Mouse (Mus musculus): ENCODE results near the gene Panx3. TPM values are rescaled to one million over a fixed set of nuclear protein-coding genes. Genes with fewer than 3 reads are reported as not detected.
A peak's percentile ranks its signal among the peaks of the same experiment; 100 is the strongest.

The Panx3 gene
- polyA plus RNA-seq (2015; fragmentation: Nextera tagmentation; extraction: Ambion mirVana), result not detected in 2 replicates

DNA sequence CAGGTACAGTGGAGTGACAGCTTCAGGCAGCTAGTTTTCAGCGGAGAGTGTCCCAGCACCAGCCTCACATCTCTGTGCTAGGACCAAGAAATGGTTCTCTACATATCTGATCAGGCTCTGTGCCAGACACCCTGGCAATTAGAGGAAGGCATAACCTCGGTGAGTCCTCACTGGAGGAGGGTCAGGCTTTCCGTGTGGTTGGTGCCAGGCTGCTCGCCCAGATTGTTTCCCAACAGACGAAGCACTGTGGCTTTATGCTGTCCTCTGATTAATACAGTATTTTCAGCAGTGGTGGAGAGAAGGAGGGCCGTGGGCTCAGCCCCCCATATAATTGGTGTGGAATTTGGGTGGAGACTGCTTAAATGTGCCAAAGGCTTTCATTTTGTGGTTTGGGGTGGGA lies at the start of gene Panx3:
Panx3 (minus strand) TSS at position 121 of the 400 bp plus-strand sequence.
- H3K4me1 ChIP-seq, result no peaks in the 10 kb centered on the region
- no peak within 1 kb of the TSS for H3K4me2 ChIP-seq
- H3K27ac ChIP-seq, result no peak within 1 kb of the TSS
- no peaks in the 10 kb centered on the region for H3K36me3 ChIP-seq (replicated peaks)
- no peak within 1 kb of the TSS for H3K4me3 ChIP-seq
- 71% methylated on average over 6 of the region's 6 CpGs for WGBS
- no peaks in the 10 kb centered on the region for H3K27me3 ChIP-seq (replicated peaks)
- no peak within 1 kb of the TSS for H3K9ac ChIP-seq
- no peaks in the 10 kb centered on the region for H3K9me3 ChIP-seq
- no peak for ATAC-seq (replicated peaks)

DNA sequence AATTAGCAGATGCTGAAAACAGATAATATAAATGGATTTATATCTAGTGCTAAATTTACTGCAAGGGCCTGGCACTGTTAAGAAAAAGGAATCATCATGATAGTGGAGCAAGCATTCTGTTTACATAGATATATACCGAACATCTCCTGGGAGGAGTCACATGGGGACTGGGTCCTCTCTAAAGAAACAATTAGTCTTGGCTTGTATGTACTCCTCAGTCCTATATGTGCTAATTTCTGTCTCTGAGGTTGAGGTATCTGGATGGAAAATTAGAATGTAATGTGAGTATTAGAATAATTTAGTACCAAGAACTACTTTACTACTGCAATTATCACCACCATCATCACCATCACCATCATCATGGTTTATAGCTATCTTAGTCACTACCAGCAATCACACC lies 47.1 kb upstream of the Panx3 start, which contains the start of gene Olfr160:
Olfr160 (minus strand) TSS at position 101 of the 400 bp plus-strand sequence.
- Histone ChIP-seq H3K4me3 (no peak within 1 kb of the TSS), H3K4me1 (no peaks in the 10 kb centered on the region), H3K4me2 (no peak within 1 kb of the TSS), H3K36me3 (replicated peaks) (no peaks in the 10 kb centered on the region), H3K9ac (no peak within 1 kb of the TSS), H3K27ac (no peak within 1 kb of the TSS), H3K27me3 (replicated peaks) (no peaks in the 10 kb centered on the region), H3K9me3 (no peaks in the 10 kb centered on the region)
- WGBS, result 100% methylated on average over 1 of the region's 1 CpGs
- no peak for ATAC-seq (replicated peaks)

DNA sequence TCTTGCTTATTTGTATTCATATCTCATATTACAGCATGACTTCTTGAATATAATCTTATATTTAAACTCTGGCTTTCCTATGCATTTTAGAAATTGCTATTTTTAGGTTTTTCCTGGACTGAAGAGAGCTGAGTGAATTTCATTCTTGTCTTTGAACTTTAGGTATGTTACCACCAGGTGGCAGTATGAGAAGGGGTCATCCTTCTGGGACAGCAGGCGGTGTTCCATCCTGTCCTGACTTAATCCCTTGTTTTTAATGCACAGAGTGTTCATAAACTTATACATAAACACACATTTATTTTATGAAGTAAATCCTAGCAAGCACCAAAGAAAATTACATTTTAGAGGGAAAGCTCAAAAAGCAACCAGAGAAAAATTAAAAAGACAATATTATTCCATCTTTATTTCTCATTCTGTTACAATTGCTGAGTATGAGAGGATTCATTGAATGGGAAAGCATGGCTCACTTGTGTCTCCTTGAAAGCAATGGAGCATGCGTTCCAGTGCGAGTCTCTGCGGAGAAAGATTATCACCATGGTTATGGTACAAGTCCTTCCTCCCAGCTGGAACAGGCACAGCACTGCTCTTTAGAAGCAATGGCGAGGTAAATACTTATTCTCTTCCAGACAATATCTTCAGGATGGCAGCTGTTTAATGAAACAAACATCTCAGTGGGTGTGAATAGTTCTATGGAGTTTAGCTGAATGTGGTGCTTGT lies 21.1 kb upstream of the Panx3 start:
- Histone ChIP-seq H3K9ac (no peak overlapping the region), H3K36me3 (replicated peaks) (no peaks in the 10 kb centered on the region), H3K4me2 (no peak overlapping the region), H3K27me3 (replicated peaks) (no peaks in the 10 kb centered on the region), H3K27ac (no peak overlapping the region), H3K4me1 (peaks cover 6% of the 10 kb centered on the region), H3K9me3 (no peaks in the 10 kb centered on the region), H3K4me3 (no peak overlapping the region)
- ATAC-seq (replicated peaks), result peak; percentile 59
- WGBS, result 18% methylated on average over 5 of the region's 5 CpGs

DNA sequence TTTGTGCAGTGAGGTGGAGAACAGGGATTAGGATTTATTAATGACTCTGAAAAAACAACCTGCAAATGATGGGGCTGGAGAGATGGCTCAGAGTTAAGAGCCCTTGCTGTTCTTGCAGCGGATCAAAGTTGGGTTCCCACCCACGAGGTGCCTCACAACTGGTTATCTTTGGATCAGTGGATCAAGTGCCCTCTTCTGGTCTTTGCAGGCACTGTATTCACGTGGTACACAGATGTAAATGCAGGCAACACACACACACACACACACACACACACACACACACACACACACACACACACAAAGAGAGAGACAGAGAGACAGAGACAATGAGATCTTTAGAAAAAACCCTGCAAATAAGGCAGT lies 18.9 kb upstream of the Panx3 start:
- WGBS, result 38% methylated on average over 3 of the region's 3 CpGs
- H3K4me1 ChIP-seq, result peaks cover 6% of the 10 kb centered on the region
- no peak overlapping the region for H3K9ac ChIP-seq
- ATAC-seq (replicated peaks), result peak; percentile 78
- H3K9me3 ChIP-seq, result no peaks in the 10 kb centered on the region
- H3K4me3 ChIP-seq, result no peak overlapping the region
- no peaks in the 10 kb centered on the region for H3K36me3 ChIP-seq (replicated peaks)
- peak overlapping the region; percentile 51; the same call in 1 of the 2 replicates for H3K27ac ChIP-seq
- H3K4me2 ChIP-seq, result no peak overlapping the region
- no peaks in the 10 kb centered on the region for H3K27me3 ChIP-seq (replicated peaks)

DNA sequence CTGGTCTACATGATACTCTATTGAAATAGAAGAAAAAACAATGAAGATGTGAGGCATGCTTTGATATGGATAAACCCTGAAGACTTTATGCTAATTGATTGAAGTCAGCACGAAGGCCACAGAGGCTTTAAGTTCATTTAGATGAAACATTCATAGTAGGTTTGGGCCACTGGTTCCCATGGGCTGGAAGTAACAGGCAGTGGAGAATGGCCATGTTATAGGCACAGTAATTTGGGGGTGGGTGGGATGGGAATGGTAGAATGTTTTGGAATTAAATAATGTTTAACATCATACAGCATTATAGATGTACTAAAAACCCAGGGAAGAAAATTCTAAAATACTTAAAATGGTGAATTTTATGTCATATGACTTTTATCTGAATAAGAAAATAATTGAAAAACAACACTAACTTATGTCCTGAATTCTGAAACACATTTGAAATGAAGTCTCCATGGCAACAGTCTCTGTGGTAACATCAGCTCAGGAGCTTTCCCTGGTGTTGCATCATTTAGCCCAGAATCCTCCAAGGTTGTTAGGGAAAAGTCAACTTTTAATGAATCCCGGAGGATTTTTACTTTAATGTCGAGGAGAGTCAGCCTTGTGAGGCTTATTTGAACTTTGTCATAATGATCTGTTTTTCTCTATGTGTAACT lies 18.4 kb upstream of the Panx3 start:
- Histone ChIP-seq H3K27ac (peak overlapping the region; percentile 51), H3K9me3 (no peaks in the 10 kb centered on the region), H3K36me3 (replicated peaks) (no peaks in the 10 kb centered on the region), H3K4me2 (no peak overlapping the region), H3K4me3 (no peak overlapping the region), H3K9ac (no peak overlapping the region), H3K27me3 (replicated peaks) (no peaks in the 10 kb centered on the region), H3K4me1 (peaks cover 6% of the 10 kb centered on the region)
- peak; percentile 91 for ATAC-seq (replicated peaks)
- WGBS, result 47% methylated on average over 3 of the region's 3 CpGs

DNA sequence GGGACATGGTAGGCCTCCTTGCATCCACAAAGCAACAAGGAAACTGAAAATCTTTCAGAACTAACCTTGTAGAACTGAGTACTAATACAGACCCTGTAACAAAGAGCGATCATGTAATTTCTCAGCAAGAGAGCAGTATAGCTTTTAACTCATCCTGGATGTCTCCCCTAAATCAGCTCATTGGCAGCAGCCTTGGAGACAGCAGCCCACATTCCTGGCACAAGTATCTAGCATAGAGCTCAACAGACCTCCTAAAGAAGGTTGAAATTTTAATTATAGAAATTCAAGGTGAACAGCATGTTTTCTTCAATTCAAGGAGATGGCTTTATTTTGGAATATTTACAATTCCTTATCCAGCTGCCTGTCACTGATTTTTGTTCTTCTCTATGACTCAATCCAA lies 12.1 kb upstream of the Panx3 start:
- H3K9me3 ChIP-seq, result no peaks in the 10 kb centered on the region
- 90% methylated on average over 1 of the region's 1 CpGs for WGBS

DNA sequence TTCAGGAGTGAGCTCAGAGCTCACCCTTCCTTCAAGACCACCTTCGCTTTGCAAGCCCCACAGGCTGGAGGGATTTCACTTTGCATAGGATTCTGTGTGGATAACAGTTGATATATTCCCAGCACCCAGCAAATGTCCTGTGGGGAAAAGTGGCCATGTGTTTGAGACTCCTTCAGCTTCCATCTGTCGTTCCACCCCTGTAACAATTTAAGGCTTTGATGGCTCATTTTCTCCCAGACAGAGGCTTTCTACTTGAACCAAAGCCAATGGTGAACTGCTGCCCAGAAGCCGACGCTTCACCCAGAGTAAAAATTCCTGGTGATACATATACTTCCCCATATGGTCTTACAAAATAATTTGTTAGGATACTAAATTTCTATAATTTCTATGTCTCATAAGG lies 6.3 kb upstream of the Panx3 start:
- no peak overlapping the region for H3K9ac ChIP-seq
- WGBS, result 75% methylated on average over 4 of the region's 4 CpGs
- no peaks in the 10 kb centered on the region for H3K27me3 ChIP-seq (replicated peaks)
- H3K9me3 ChIP-seq, result no peaks in the 10 kb centered on the region
- H3K27ac ChIP-seq, result no peak overlapping the region
- H3K36me3 ChIP-seq (replicated peaks), result no peaks in the 10 kb centered on the region
- H3K4me2 ChIP-seq, result no peak overlapping the region
- ATAC-seq (replicated peaks), result no peak
- no peak overlapping the region for H3K4me3 ChIP-seq
- H3K4me1 ChIP-seq, result no peaks in the 10 kb centered on the region

More for the DNA sequence above, 12.1 kb upstream of the Panx3 start:
- H3K4me3 ChIP-seq, result no peak overlapping the region
- H3K27me3 ChIP-seq (replicated peaks), result no peaks in the 10 kb centered on the region
- H3K9ac ChIP-seq, result no peak overlapping the region
- ATAC-seq (replicated peaks), result no peak
- no peak overlapping the region for H3K27ac ChIP-seq
- no peaks in the 10 kb centered on the region for H3K36me3 ChIP-seq (replicated peaks)
- no peaks in the 10 kb centered on the region for H3K4me1 ChIP-seq
- H3K4me2 ChIP-seq, result no peak overlapping the region

DNA sequence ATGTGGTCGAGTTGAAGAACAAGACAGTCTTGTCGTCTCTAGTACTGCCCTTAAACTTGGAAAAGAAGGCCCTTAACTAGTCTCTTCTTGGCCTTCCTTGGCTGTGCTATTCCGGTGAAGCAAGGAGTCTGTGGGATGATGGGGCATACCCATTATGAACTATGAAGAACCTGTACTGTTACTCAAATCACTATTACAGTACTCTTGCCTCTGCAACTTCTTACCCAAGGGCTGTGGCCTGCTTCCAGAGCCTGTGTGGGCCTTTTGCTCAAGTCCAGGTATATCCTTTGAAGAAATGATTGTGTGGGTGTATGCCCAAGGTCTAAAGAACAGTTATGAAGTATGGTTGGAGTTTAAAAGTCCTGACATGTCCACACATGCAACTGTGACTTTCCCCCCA lies 1.2 kb upstream of the Panx3 start:
- no peak overlapping the region for H3K4me3 ChIP-seq
- H3K27ac ChIP-seq, result no peak overlapping the region
- no peak for ATAC-seq (replicated peaks)
- H3K36me3 ChIP-seq (replicated peaks), result no peaks in the 10 kb centered on the region
- H3K4me2 ChIP-seq, result no peak overlapping the region
- H3K27me3 ChIP-seq (replicated peaks), result no peaks in the 10 kb centered on the region
- 95% methylated on average over 3 of the region's 3 CpGs for WGBS
- H3K9ac ChIP-seq, result no peak overlapping the region
- no peaks in the 10 kb centered on the region for H3K9me3 ChIP-seq
- H3K4me1 ChIP-seq, result no peaks in the 10 kb centered on the region

DNA sequence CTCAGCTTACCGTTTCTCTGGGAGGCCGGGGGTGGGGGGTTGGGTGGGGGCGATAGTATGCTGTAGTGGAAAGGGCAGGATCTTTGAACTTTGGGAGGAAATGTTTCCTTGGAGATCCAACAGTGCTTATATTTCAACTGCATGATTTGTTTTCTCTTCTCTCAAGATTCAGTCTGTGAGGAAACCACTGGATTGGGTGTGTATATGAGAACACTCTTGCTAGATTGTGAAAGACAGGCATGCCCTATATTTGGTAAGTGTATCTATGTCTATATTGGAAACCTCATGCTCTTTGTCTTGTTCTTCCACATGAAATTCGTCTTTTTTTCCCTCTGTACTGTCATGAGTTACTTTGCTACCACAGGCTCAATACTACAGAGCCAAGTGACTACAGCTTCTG lies 643 bp upstream of the Panx3 start:
- no peaks in the 10 kb centered on the region for H3K9me3 ChIP-seq
- no peak overlapping the region for H3K4me2 ChIP-seq
- H3K4me3 ChIP-seq, result no peak overlapping the region
- 77% methylated on average over 4 of the region's 4 CpGs for WGBS
- no peaks in the 10 kb centered on the region for H3K4me1 ChIP-seq
- no peaks in the 10 kb centered on the region for H3K27me3 ChIP-seq (replicated peaks)
- no peak overlapping the region for H3K27ac ChIP-seq
- no peak overlapping the region for H3K9ac ChIP-seq
- no peak for ATAC-seq (replicated peaks)
- no peaks in the 10 kb centered on the region for H3K36me3 ChIP-seq (replicated peaks)

DNA sequence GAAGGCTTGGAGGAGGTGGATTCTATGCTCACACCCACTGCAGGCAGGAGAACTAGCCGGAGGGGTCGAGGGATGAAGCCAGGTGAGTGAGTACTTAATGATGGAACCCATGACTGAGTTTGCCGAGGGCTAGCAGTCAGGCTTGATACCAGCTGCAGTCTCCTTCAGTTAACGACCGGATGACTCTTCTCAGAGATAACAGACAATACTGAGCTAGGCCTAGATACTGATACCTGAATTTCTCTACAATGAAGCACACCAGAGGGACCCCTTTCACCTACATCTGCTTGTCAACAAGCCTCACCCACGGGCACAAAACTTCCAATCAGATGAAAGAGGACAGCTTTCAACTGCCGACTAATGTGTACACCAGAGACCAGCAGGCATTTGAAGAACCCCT lies 3.0 kb downstream of the Panx3 start:
- Histone ChIP-seq H3K9me3 (no peaks in the 10 kb centered on the region), H3K4me2 (no peak overlapping the region), H3K36me3 (replicated peaks) (no peaks in the 10 kb centered on the region), H3K4me3 (no peak overlapping the region), H3K27ac (no peak overlapping the region), H3K9ac (no peak overlapping the region), H3K27me3 (replicated peaks) (no peaks in the 10 kb centered on the region), H3K4me1 (no peaks in the 10 kb centered on the region)
- no peak for ATAC-seq (replicated peaks)
- WGBS, result 79% methylated on average over 7 of the region's 7 CpGs

DNA sequence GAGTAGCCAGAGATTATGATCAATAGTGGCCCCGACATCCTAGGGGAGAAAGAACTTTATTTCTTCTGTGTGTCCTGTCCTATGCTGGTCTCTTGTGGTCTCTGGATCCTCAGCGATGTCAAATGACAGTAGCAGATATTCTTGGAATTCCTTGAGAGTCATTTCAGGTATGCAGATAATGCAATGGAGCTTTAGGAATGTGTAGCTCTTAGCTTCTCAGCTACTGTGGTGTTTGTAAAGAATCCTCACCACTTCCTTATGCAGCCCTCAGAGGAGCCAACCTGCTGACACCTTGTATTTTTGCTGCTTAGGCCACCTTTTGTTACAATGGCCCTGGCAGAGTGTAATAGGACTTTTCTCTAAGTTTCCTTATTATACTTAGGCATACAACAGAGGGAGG lies 4.4 kb downstream of the Panx3 start:
- Histone ChIP-seq H3K4me2 (no peak overlapping the region), H3K9me3 (no peaks in the 10 kb centered on the region), H3K4me1 (no peaks in the 10 kb centered on the region), H3K27me3 (replicated peaks) (no peaks in the 10 kb centered on the region), H3K27ac (no peak overlapping the region), H3K9ac (no peak overlapping the region), H3K4me3 (no peak overlapping the region), H3K36me3 (replicated peaks) (no peaks in the 10 kb centered on the region)
- WGBS, result 85% methylated on average over 2 of the region's 2 CpGs
- ATAC-seq (replicated peaks), result no peak

DNA sequence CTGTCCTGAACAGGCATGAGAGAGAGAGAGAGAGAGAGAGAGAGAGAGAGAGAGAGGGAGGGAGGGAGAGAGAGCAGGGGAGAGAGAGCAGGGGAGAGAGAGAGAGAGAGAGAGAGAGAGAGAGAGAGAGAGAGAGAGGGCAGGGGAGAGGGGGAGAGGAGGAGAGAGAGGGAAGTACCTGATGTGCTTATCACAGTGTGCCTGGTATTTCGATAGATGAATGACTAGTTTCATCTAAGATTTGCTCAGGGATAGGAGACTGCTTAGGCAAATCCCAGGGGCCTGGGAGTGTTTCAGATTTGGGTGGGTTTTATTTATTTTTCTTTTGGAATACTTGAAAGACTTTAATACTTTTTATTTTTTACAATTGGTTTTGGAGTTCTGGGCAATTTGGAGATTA lies 5.8 kb downstream of the Panx3 start:
- Histone ChIP-seq H3K9me3 (no peaks in the 10 kb centered on the region), H3K4me3 (no peak overlapping the region), H3K27me3 (replicated peaks) (no peaks in the 10 kb centered on the region), H3K36me3 (replicated peaks) (no peaks in the 10 kb centered on the region), H3K4me1 (no peaks in the 10 kb centered on the region), H3K9ac (no peak overlapping the region), H3K27ac (no peak overlapping the region), H3K4me2 (no peak overlapping the region)
- WGBS, result 83% methylated on average over 1 of the region's 1 CpGs
- no peak for ATAC-seq (replicated peaks)

DNA sequence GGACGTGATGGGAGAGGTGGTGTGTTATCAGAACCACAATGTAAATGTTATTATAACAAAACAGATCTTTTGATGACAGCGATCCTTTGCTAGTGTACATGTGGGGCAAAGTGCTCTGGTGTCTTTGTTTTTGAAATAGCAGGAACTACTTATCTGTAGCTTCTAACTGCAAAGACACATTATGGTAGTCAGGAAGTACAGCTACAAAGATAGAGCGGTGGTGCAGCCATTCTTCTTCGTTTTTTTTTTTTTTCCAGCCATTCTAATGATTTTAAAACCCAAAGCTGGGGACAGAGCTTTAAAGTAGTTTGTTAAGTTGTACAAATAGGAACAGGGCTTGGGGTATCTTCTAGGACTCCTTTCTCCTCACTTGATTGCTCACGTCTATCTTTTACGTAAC lies 9.6 kb downstream of the Panx3 start:
- Histone ChIP-seq H3K36me3 (replicated peaks) (no peaks in the 10 kb centered on the region), H3K27ac (no peak overlapping the region), H3K4me1 (peaks cover 14% of the 10 kb centered on the region), H3K9me3 (no peaks in the 10 kb centered on the region), H3K27me3 (replicated peaks) (no peaks in the 10 kb centered on the region), H3K9ac (no peak overlapping the region), H3K4me3 (no peak overlapping the region), H3K4me2 (no peak overlapping the region)
- ATAC-seq (replicated peaks), result no peak
- 90% methylated on average over 6 of the region's 6 CpGs for WGBS

All from midbrain, embryonic 15.5 days (tissue).